Mouse (Mus musculus) ES-Bruce4 (cell line): ENCODE measurements around the gene Ryr2. TPM values are rescaled to one million over a fixed set of nuclear protein-coding genes. Genes with fewer than 3 reads are reported as not detected.
A peak's percentile ranks its signal among the peaks of the same experiment; 100 is the strongest.

ENCODE experiments used
- H3K27ac ChIP-seq: 2 replicates; pipeline ENCODE4 v1.5.1; 2012; ENCODE audit warnings: low read length, inconsistent platforms; ENCODE audit not compliant: insufficient read depth
- H3K27me3 ChIP-seq: 2 replicates; pipeline ENCODE4 v1.6.1; 2012; ENCODE audit warnings: mild to moderate bottlenecking, low read length, inconsistent platforms; ENCODE audit not compliant: control insufficient read depth, poor library complexity, insufficient read depth, severe bottlenecking
- H3K36me3 ChIP-seq: 2 replicates; pipeline ENCODE4 v1.6.1; 2012; ENCODE audit warnings: inconsistent platforms, mild to moderate bottlenecking, low read length, moderate library complexity; ENCODE audit not compliant: control insufficient read depth, poor library complexity, insufficient read depth, severe bottlenecking
- H3K4me1 ChIP-seq: one replicate; pipeline ENCODE4 v1.8.1; 2011; ENCODE audit warnings: low read length; ENCODE audit not compliant: control insufficient read depth, insufficient read depth
- H3K4me3 ChIP-seq: 2 replicates; pipeline ENCODE4 v1.5.1; 2011; ENCODE audit warnings: low read depth, mild to moderate bottlenecking, low read length
- H3K9ac ChIP-seq: 2 replicates; pipeline ENCODE4 v1.6.1; 2012; ENCODE audit warnings: low read depth, mild to moderate bottlenecking, inconsistent platforms; ENCODE audit not compliant: poor library complexity, severe bottlenecking
- H3K9me3 ChIP-seq: replicated peaks from 2 replicates; pipeline ENCODE4 v1.6.1; 2012; ENCODE audit warnings: mild to moderate bottlenecking, low read length, inconsistent platforms; ENCODE audit not compliant: control insufficient read depth, poor library complexity, insufficient read depth, severe bottlenecking
- CTCF ChIP-seq: IDR thresholded peaks from one replicate; pipeline ENCODE4 v1.8.1; 2011; ENCODE audit warnings: low read depth, low read length
- EP300 ChIP-seq: IDR thresholded peaks from 2 replicates; pipeline ENCODE4 v1.6.1; 2011; ENCODE audit warnings: low read depth, low read length; ENCODE audit not compliant: insufficient read depth
- POLR2A ChIP-seq: IDR thresholded peaks from one replicate; pipeline ENCODE4 v1.8.1; 2011; ENCODE audit warnings: low read length; ENCODE audit not compliant: insufficient read depth
- polyA plus RNA-seq: library from polyadenylated mRNA; stranded (reverse); fragments of >200 nt; gene quantifications from 2 replicates; pipeline ENCODE4 v1.2.4, GENCODE M21; 2011; ENCODE audit warnings: low read depth; ENCODE audit not compliant: missing spikeins, insufficient read depth, insufficient read length

Ryr2 gene
- polyA plus RNA-seq, 1 experiment, result 2.9 TPM

DNA sequence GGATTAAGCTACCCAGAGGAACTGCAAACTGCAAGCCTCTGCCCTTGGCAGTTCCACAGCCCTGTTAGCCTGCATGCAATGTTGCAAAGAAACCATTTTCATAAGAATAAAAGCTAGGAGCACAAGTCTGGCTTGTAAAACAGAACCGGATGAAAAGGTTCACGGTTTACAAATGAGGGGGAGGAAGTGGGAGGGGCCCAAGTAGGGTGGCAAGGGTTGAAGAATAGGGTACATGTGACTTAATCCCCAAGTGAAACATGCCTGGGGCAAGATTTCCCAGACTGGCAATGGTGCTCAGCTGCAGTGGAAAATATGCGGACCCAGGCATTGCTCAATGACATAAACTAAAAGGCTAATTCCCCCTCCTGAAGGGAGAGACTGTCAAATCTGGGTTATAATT lies 34.6 kb downstream of the Ryr2 start:
- TF ChIP-seq CTCF (no peak), EP300 (0 out of 2 replicates have a peak, but pooled peaks have one; percentile 46)
- H3K4me3 ChIP-seq, result no peak overlapping the region

DNA sequence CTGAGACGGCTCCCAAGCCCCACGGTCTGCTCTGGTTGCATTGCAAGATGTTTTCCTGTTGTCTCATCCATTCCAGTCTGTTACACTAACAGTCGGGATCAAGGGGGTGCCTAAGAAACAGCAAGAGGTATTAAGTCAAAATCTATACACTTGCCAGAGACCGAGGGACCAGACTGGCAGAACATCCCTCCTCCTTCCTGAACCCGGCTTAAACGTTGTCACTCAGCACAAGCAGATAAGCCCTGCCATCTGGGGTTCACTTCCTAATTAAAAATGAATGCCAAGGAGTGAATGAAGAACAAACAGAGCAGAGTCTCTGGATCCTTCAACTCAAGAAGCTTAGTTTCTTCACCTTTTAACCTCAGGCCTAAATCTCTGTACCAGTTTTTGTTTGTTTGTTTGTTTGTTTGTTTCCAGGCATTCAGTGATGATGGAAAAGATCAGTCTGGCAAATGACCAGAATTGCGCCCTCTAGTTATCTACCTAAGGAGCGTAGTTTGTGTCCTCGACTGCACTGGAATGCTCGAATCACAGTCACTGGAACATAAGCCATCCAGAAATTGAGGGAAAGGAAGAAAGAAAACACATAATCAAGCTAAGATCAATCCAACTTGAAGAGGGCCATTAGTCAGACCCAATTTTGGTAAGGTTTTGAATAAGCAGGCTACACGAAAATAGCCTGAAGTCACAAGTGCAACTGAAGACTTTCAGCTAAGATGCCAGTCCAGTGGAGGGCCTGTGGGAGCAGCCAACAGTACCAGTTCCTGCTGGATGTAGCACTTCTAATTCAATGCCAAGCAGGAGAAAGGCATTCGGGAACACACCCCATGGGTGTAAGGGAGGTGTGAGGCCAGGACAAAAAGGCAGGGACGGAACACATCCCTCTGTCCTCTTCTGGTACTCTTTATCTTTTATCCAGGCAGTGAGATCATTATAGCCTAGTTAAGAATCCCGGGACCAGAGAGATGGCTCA lies 36.3 kb downstream of the Ryr2 start:
- H3K27me3 ChIP-seq, result no peaks in the 10 kb centered on the region
- H3K4me1 ChIP-seq, result peaks cover 1% of the 10 kb centered on the region
- TF ChIP-seq POLR2A, result no peak
- TF ChIP-seq EP300, result no peak
- TF ChIP-seq CTCF, result no peak
- H3K4me3 ChIP-seq, result no peak overlapping the region
- no peaks in the 10 kb centered on the region for H3K36me3 ChIP-seq
- H3K9ac ChIP-seq, result no peak overlapping the region
- no peak overlapping the region for H3K27ac ChIP-seq
- H3K9me3 ChIP-seq, result no peaks in the 10 kb centered on the region

More for the DNA sequence above, 34.6 kb downstream of the Ryr2 start:
- Histone ChIP-seq H3K9ac (no peak overlapping the region), H3K9me3 (no peaks in the 10 kb centered on the region), H3K36me3 (no peaks in the 10 kb centered on the region), H3K4me1 (peaks cover 1% of the 10 kb centered on the region), H3K27ac (peak overlapping the region; percentile 81), H3K27me3 (no peaks in the 10 kb centered on the region)

DNA sequence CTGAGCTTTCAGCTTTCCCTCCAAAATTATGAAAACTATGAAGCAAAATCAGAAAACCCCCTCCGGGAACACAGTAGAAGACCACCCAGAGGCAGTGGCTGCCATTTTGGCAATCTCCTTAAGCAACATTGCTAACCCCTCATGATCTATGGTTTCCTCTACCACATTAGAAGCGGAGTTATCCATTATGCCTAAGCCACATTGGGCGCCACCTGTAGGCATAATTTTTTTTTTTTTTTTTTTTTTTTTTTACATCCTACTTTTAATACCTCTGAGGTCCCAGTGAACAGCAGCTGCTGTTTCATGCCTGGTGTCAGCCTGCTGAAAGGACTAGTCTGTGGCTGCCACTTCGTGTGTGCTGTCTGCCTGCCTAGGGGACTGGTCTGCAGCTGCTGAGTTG lies 42.2 kb downstream of the Ryr2 start:
- H3K36me3 ChIP-seq, result no peaks in the 10 kb centered on the region
- no peak overlapping the region for H3K27ac ChIP-seq
- H3K9ac ChIP-seq, result no peak overlapping the region
- TF ChIP-seq POLR2A, result no peak
- no peak for TF ChIP-seq EP300
- TF ChIP-seq CTCF, result no peak
- H3K4me1 ChIP-seq, result no peaks in the 10 kb centered on the region
- no peak overlapping the region for H3K4me3 ChIP-seq
- no peaks in the 10 kb centered on the region for H3K9me3 ChIP-seq
- no peaks in the 10 kb centered on the region for H3K27me3 ChIP-seq

DNA sequence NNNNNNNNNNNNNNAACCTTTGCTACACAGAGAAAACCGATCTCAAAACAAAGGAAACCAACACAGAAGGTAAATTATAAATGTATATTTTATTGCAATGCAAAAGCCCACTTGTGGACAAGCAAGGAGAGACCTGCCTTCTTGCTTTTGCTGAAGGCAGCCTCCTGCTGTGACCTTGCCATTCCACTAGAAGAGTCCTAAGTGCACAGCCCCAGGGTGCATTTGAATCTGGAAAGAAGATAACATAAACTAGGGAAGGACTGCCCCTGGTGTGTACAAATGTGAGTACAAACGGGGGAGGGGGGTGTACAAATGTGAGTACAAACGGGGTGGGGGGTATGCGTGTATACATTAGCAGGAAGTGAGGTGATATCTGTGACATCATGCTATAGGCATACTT lies 43.2 kb downstream of the Ryr2 start:
- H3K9me3 ChIP-seq, result no peaks in the 10 kb centered on the region
- H3K27me3 ChIP-seq, result no peaks in the 10 kb centered on the region
- H3K36me3 ChIP-seq, result no peaks in the 10 kb centered on the region
- TF ChIP-seq CTCF (no peak), EP300 (no peak), POLR2A (no peak)
- no peak overlapping the region for H3K27ac ChIP-seq
- no peak overlapping the region for H3K4me3 ChIP-seq
- H3K4me1 ChIP-seq, result no peaks in the 10 kb centered on the region
- no peak overlapping the region for H3K9ac ChIP-seq

DNA sequence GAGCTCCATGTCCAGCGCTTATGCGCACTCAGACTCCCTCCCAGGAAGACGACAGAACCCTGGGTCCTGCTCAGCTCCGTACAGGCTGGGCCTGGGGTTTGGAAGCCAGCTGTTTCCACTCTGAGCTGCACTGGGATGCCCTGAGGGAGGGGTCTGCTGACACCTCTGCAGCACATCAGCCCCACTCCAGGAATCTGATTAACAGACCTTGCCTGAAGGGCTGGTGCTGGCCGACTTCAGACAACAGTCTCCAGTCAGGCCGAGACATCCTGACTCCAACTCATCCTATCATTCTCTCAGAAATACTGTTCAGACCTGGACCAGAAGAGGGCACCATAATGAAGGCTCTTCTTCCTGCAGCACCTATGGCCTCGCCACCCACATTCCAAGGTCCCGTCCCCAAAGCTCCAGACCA lies 49.4 kb downstream of the Ryr2 start:
- peaks cover 10% of the 10 kb centered on the region for H3K9me3 ChIP-seq

DNA sequence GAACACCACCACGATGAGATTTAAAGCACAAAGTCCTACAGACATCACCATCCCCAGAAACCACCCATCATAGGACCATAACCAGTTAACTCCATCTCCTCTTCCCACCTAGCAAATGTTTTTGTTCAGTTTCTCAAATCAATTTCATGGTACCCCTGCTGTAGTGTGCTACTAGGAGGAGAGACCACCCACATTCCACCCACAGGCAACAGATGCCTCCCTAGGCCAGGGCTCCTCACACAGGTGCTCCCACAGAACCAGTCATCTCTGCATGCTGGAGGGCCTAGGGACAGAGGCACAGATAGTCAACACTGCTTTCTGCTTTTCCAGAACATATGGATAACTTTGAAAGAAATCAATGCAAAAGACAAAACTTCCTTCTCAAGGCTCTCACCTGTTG lies 50.8 kb downstream of the Ryr2 start:
- peaks cover 10% of the 10 kb centered on the region for H3K9me3 ChIP-seq
- no peak overlapping the region for H3K4me3 ChIP-seq
- no peak for TF ChIP-seq EP300
- TF ChIP-seq CTCF, result no peak
- TF ChIP-seq POLR2A, result no peak
- no peaks in the 10 kb centered on the region for H3K36me3 ChIP-seq
- H3K4me1 ChIP-seq, result no peaks in the 10 kb centered on the region
- no peak overlapping the region for H3K9ac ChIP-seq
- no peak overlapping the region for H3K27ac ChIP-seq
- H3K27me3 ChIP-seq, result no peaks in the 10 kb centered on the region

More for the DNA sequence above, 49.4 kb downstream of the Ryr2 start:
- peak; percentile 57; the same call in 1 of the 2 replicates for TF ChIP-seq EP300
- TF ChIP-seq CTCF, result peak; percentile 57
- TF ChIP-seq POLR2A, result no peak
- Histone ChIP-seq H3K27ac (no peak overlapping the region), H3K4me1 (no peaks in the 10 kb centered on the region), H3K36me3 (no peaks in the 10 kb centered on the region), H3K27me3 (no peaks in the 10 kb centered on the region), H3K9ac (no peak overlapping the region), H3K4me3 (no peak overlapping the region)
